In genomic region chr4:62262276-62262675, GRCm38 (mm10) we compare ENCODE assay signal across 9 mouse cellular contexts. TPM values are rescaled to one million over a fixed set of nuclear protein-coding genes. Genes with fewer than 3 reads are reported as not detected.
DNase-seq lines count a peak whose midpoint lies in the region; ATAC-seq and TF ChIP-seq lines count a peak whose summit lies in the region.
"Had no signal": no experiment of that assay in that cellular context is flagged by ENCODE, and none has a peak within 500 bp of the region (broad histone marks: within the 10 kb centered on the region; RNA-seq: fewer than 3 reads in every experiment).

Gene Slc31a2, plus strand, starts transcription at chr4:62262562.

- WGBS in lung, adult 2 months: 42% methylated on average over 2 of the region's 2 CpGs
- WGBS in midbrain, embryonic 15.5 days: 55% methylated on average over 2 of the region's 2 CpGs

- no peak within 1 kb of the TSS for H3K9ac ChIP-seq in midbrain, embryonic 15.5 days
- H3K9ac ChIP-seq: midbrain, embryonic 12.5 days had no signal

- no peak for TF ChIP-seq CTCF in lung, adult 2 months (IDR thresholded peaks at IDR 0.05; ENCODE audit: insufficient read depth, low read length)
- no peak for TF ChIP-seq CTCF in bone marrow macrophage, adult 2 months (IDR thresholded peaks at IDR 0.05; ENCODE audit: low read depth, low read length)

- H3K4me3 ChIP-seq in lung, adult 2 months (replicated peaks; ENCODE audit: extremely low read depth, low read depth, low read length): no peak within 1 kb of the TSS
- H3K4me3 ChIP-seq in bone marrow macrophage, adult 2 months (ENCODE audit: insufficient read depth, low read length): no peak within 1 kb of the TSS
- no peak within 1 kb of the TSS for H3K4me3 ChIP-seq in midbrain, embryonic 15.5 days
- H3K4me3 ChIP-seq: midbrain, embryonic 12.5 days had no signal

- H3K4me1 ChIP-seq in lung, adult 2 months (ENCODE audit: control insufficient read depth, insufficient read depth, low read length): no peaks in the 10 kb centered on the region
- peaks cover 21% of the 10 kb centered on the region for H3K4me1 ChIP-seq in bone marrow macrophage, adult 2 months (ENCODE audit: control insufficient read depth, insufficient read depth, low read length)
- no peaks in the 10 kb centered on the region for H3K4me1 ChIP-seq in midbrain, embryonic 15.5 days

- ATAC-seq in midbrain, embryonic 15.5 days (replicated peaks): no peak

- no peaks in the 10 kb centered on the region for H3K36me3 ChIP-seq in midbrain, embryonic 15.5 days (replicated peaks)
- H3K36me3 ChIP-seq: midbrain, embryonic 12.5 days had no signal

- no peaks in the 10 kb centered on the region for H3K27me3 ChIP-seq in midbrain, embryonic 15.5 days (replicated peaks)
- H3K27me3 ChIP-seq: midbrain, embryonic 12.5 days had no signal

- no peak within 1 kb of the TSS for H3K27ac ChIP-seq in bone marrow macrophage, adult 2 months (ENCODE audit: insufficient read depth, low read depth, low read length)
- H3K27ac ChIP-seq in midbrain, embryonic 15.5 days: no peak within 1 kb of the TSS
- H3K27ac ChIP-seq: midbrain, embryonic 12.5 days had no signal

- no peak for TF ChIP-seq POLR2A in lung, adult 2 months (IDR thresholded peaks at IDR 0.05; ENCODE audit: borderline replicate concordance, extremely low read depth, low read depth, low read length)
- no peak for TF ChIP-seq POLR2A in bone marrow macrophage, adult 2 months (IDR thresholded peaks at IDR 0.05; ENCODE audit: borderline replicate concordance, low read depth, low read length)

- intact Hi-C loops in heart, postnatal 14 days (cut with DNase I): no loop called here

- no peaks in the 10 kb centered on the region for H3K9me3 ChIP-seq in midbrain, embryonic 15.5 days
- H3K9me3 ChIP-seq: midbrain, embryonic 12.5 days had no signal

- DNase-seq in lung, adult 2 months: no peak
- no peak for DNase-seq in lung, postnatal 14 days
- DNase-seq in heart, postnatal 14 days: no peak
- no peak for DNase-seq in embryo, embryonic 10.5 days (ENCODE audit: low spot score)
- no peak for DNase-seq in layer of hippocampus, adult 11-12 months (ENCODE audit: low spot score)
- DNase-seq in adipocyte (ENCODE audit: low spot score): no peak

- H3K4me2 ChIP-seq in midbrain, embryonic 15.5 days: no peak within 1 kb of the TSS
- H3K4me2 ChIP-seq: midbrain, embryonic 12.5 days had no signal

RNA-seq across cellular contexts. Expression of gene Slc31a2, which starts in this region (rescaled TPM):
- 22.3 and 30.7 TPM in 2 replicates for polyA plus RNA-seq in lung, adult 2 months (2012; rRNA removed)
- polyA plus RNA-seq in bone marrow macrophage, adult 2 months (2012; ENCODE audit: insufficient read depth, insufficient read length, missing spikeins): 72.9 and 73.7 TPM in 2 replicates
- total RNA-seq in heart, postnatal 14 days (2021): 10 to 100 TPM; 16.2 to 17.2 TPM
- polyA plus RNA-seq in midbrain, embryonic 15.5 days (2015; fragmentation: Nextera tagmentation; extraction: Ambion mirVana): 19.3 and 19.7 TPM in 2 replicates
